Mouse (Mus musculus) hindbrain, embryonic 11.5 days (tissue): Measurements from ENCODE around the gene Fam213b. TPM values are rescaled to one million over a fixed set of nuclear protein-coding genes. Genes with fewer than 3 reads are reported as not detected.

Experiments used
- ATAC-seq: fragments of 200-750 bp; cut with Nextera tagmentation; 2 replicates; pipeline ENCODE4 v1.8.0; 2017; ENCODE audit warnings: mild to moderate bottlenecking, moderate TSS enrichment, moderate library complexity; ENCODE audit not compliant: low FRiP score
- DNase-seq: peaks from one replicate; pipeline ENCODE4 v3.0.0-alpha.2; 2015; ENCODE audit warnings: low spot score
- H3K27ac ChIP-seq: fragments of 300-500 bp; sonication (generic); 2 replicates; pipeline ENCODE4 v1.5.1; 2014; ENCODE audit warnings: mild to moderate bottlenecking, low read depth, low read length
- H3K27me3 ChIP-seq: fragments of 300-500 bp; sonication (generic); 2 replicates; pipeline ENCODE4 v1.6.1; 2014; ENCODE audit warnings: mild to moderate bottlenecking, low read length, moderate library complexity, mixed read lengths; ENCODE audit not compliant: control insufficient read depth, insufficient read depth
- H3K36me3 ChIP-seq: fragments of 300-500 bp; sonication (generic); 2 replicates; pipeline ENCODE4 v1.6.1; 2014; ENCODE audit warnings: mild to moderate bottlenecking, low read length, moderate library complexity, mixed read lengths; ENCODE audit not compliant: control insufficient read depth, insufficient read depth
- H3K4me1 ChIP-seq: fragments of 300-500 bp; sonication (generic); replicated peaks from 2 replicates; pipeline ENCODE4 v1.6.1; 2014; ENCODE audit warnings: low read length, mixed read lengths; ENCODE audit not compliant: control insufficient read depth, insufficient read depth
- H3K4me2 ChIP-seq: fragments of 300-500 bp; sonication (generic); replicated peaks from 2 replicates; pipeline ENCODE4 v1.6.1; 2014; ENCODE audit warnings: mild to moderate bottlenecking, low read depth, low read length
- H3K4me3 ChIP-seq: fragments of 300-500 bp; sonication (generic); 2 replicates; pipeline ENCODE4 v1.5.1; 2014; ENCODE audit warnings: low read depth, low read length
- H3K9ac ChIP-seq: fragments of 300-500 bp; sonication (generic); 2 replicates; pipeline ENCODE4 v1.6.1; 2014; ENCODE audit warnings: low read depth, low read length
- H3K9me3 ChIP-seq: fragments of 300-500 bp; sonication (generic); 2 replicates; pipeline ENCODE4 v1.6.1; 2016; ENCODE audit warnings: low read length; ENCODE audit not compliant: control insufficient read depth
- WGBS: fragments of 180-500 bp; shearing (Covaris S2); extraction: QIAGEN DNeasy Blood & Tissue Kit; methylation state at CpG from one replicate; pipeline ENCODE4 v1.1.7; 2014; 5-methylcytosine and 5-hydroxymethylcytosine counted together
- polyA plus RNA-seq: library from polyadenylated mRNA; unstranded; fragments of >200 nt; fragmentation: Nextera tagmentation; extraction: Ambion mirVana; gene quantifications from 2 replicates; pipeline ENCODE4 v1.2.1, GENCODE M21; 2014

Fam213b gene
- polyA plus RNA-seq, 1 experiment from 2014 or later = 41.4 TPM

GRCm38 (mm10) chr4:154927899-154928337 lies 29.0 kb upstream of the Fam213b start:
- no peak overlapping the region for H3K4me3 ChIP-seq
- ATAC-seq = no peak
- no peak overlapping the region for H3K4me2 ChIP-seq
- no peaks in the 10 kb centered on the region for H3K36me3 ChIP-seq
- no peak overlapping the region for H3K27ac ChIP-seq
- no peak for DNase-seq
- H3K9ac ChIP-seq = no peak overlapping the region
- WGBS = 75% methylated on average over 5 of the region's 5 CpGs
- no peaks in the 10 kb centered on the region for H3K4me1 ChIP-seq
- no peaks in the 10 kb centered on the region for H3K27me3 ChIP-seq
- H3K9me3 ChIP-seq = no peaks in the 10 kb centered on the region

- no peaks in the 10 kb centered on the region for H3K4me1 ChIP-seq
- ATAC-seq = no peak
- H3K36me3 ChIP-seq = no peaks in the 10 kb centered on the region
- no peak overlapping the region for H3K4me3 ChIP-seq
- no peak for DNase-seq
- peak overlapping the region; percentile 12; the same call in 1 of the 2 replicates for H3K9ac ChIP-seq
- no peak overlapping the region for H3K4me2 ChIP-seq
- H3K9me3 ChIP-seq = no peaks in the 10 kb centered on the region
- H3K27ac ChIP-seq = no peak overlapping the region
- H3K27me3 ChIP-seq = no peaks in the 10 kb centered on the region
- 64% methylated on average over 9 of the region's 9 CpGs for WGBS
These were observed 28.3 kb upstream of the Fam213b start for GRCm38 (mm10) chr4:154926969-154927898.

DNA sequence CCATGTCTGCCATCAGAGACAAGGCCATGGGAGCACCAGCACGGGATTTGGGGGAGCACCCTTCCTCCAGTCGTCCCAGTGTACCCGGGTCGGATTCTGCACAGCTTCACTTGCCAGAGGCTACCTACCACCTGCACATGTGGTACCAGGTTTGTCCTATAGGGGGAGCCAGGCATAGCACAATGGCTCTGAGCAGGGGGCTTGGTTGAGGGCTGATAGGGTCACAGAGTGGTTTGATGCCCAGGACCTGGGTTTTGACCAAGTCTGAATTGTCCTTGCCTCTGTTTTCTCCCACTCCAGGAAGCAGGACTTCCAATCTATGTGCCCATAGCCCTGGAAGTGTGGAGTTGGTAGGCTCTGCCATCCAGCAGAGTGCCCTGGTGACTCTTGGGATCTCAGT lies 26.5 kb upstream of the Fam213b start:
- Histone ChIP-seq H3K27me3 (no peaks in the 10 kb centered on the region), H3K27ac (no peak overlapping the region), H3K4me2 (no peak overlapping the region), H3K36me3 (no peaks in the 10 kb centered on the region), H3K4me1 (no peaks in the 10 kb centered on the region), H3K9me3 (no peaks in the 10 kb centered on the region), H3K9ac (no peak overlapping the region), H3K4me3 (no peak overlapping the region)
- DNase-seq (no peak), ATAC-seq (no peak)
- 51% methylated on average over 4 of the region's 4 CpGs for WGBS

GRCm38 (mm10) chr4:154922931-154923330 lies 24.0 kb upstream of the Fam213b start:
- 80% methylated on average over 5 of the region's 5 CpGs for WGBS

GRCm38 (mm10) chr4:154922291-154922690 lies 23.4 kb upstream of the Fam213b start:
- ATAC-seq (no peak), DNase-seq (no peak)
- H3K27ac ChIP-seq = no peak overlapping the region
- no peak overlapping the region for H3K4me2 ChIP-seq
- H3K9ac ChIP-seq = no peak overlapping the region
- H3K27me3 ChIP-seq = no peaks in the 10 kb centered on the region
- H3K4me1 ChIP-seq = no peaks in the 10 kb centered on the region
- no peak overlapping the region for H3K4me3 ChIP-seq
- H3K9me3 ChIP-seq = no peaks in the 10 kb centered on the region
- 82% methylated on average over 4 of the region's 4 CpGs for WGBS
- H3K36me3 ChIP-seq = no peaks in the 10 kb centered on the region

More at GRCm38 (mm10) chr4:154922931-154923330, 24.0 kb upstream of the Fam213b start:
- ATAC-seq = no peak
- no peaks in the 10 kb centered on the region for H3K36me3 ChIP-seq
- H3K4me1 ChIP-seq = no peaks in the 10 kb centered on the region
- no peak for DNase-seq
- no peak overlapping the region for H3K27ac ChIP-seq
- no peaks in the 10 kb centered on the region for H3K9me3 ChIP-seq
- no peaks in the 10 kb centered on the region for H3K27me3 ChIP-seq
- H3K4me2 ChIP-seq = no peak overlapping the region
- H3K4me3 ChIP-seq = no peak overlapping the region
- no peak overlapping the region for H3K9ac ChIP-seq

DNA sequence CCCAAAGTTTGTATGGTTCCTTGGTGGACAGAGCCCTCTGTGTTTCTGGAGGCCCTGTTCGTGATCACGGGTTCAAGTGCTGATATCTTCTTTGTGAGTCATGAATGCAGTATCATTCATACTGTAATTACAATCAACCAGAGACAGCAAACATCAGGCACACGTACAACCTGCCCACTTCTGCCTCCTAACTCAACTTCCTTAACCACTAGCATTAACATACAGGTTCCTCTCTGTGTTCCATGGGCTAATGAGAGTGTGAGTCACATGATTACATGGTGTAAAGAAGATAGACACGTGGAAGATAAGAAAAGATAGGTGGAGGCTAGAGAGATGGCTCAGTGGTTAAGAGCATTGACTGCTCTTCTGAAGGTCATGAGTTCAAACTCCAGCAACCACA lies 17.7 kb upstream of the Fam213b start:
- H3K4me3 ChIP-seq = no peak overlapping the region
- H3K9ac ChIP-seq = no peak overlapping the region
- no peak for DNase-seq
- no peaks in the 10 kb centered on the region for H3K36me3 ChIP-seq
- H3K27ac ChIP-seq = no peak overlapping the region
- H3K4me2 ChIP-seq = no peak overlapping the region
- WGBS = 86% methylated on average over 4 of the region's 4 CpGs
- no peaks in the 10 kb centered on the region for H3K4me1 ChIP-seq
- no peaks in the 10 kb centered on the region for H3K27me3 ChIP-seq
- ATAC-seq = no peak
- H3K9me3 ChIP-seq = no peaks in the 10 kb centered on the region

GRCm38 (mm10) chr4:154915286-154915685 lies 16.4 kb upstream of the Fam213b start:
- no peak overlapping the region for H3K4me2 ChIP-seq

GRCm38 (mm10) chr4:154914707-154915106 lies 15.8 kb upstream of the Fam213b start:
- Histone ChIP-seq H3K27ac (no peak overlapping the region), H3K4me1 (no peaks in the 10 kb centered on the region), H3K4me2 (no peak overlapping the region), H3K9ac (no peak overlapping the region), H3K9me3 (no peaks in the 10 kb centered on the region), H3K27me3 (no peaks in the 10 kb centered on the region), H3K4me3 (no peak overlapping the region), H3K36me3 (no peaks in the 10 kb centered on the region)
- 73% methylated on average over 3 of the region's 3 CpGs for WGBS
- ATAC-seq (no peak), DNase-seq (no peak)

More at GRCm38 (mm10) chr4:154915286-154915685, 16.4 kb upstream of the Fam213b start:
- Histone ChIP-seq H3K27ac (no peak overlapping the region), H3K27me3 (no peaks in the 10 kb centered on the region), H3K4me3 (no peak overlapping the region), H3K9ac (no peak overlapping the region), H3K36me3 (no peaks in the 10 kb centered on the region), H3K9me3 (no peaks in the 10 kb centered on the region), H3K4me1 (no peaks in the 10 kb centered on the region)
- 88% methylated on average over 10 of the region's 10 CpGs for WGBS
- ATAC-seq (no peak), DNase-seq (no peak)

- WGBS = 89% methylated on average over 4 of the region's 4 CpGs
- ATAC-seq (no peak), DNase-seq (no peak)
- H3K27ac ChIP-seq = no peak overlapping the region
- no peak overlapping the region for H3K4me3 ChIP-seq
- no peak overlapping the region for H3K9ac ChIP-seq
- H3K4me2 ChIP-seq = no peak overlapping the region
- no peaks in the 10 kb centered on the region for H3K9me3 ChIP-seq
- H3K4me1 ChIP-seq = no peaks in the 10 kb centered on the region
- no peaks in the 10 kb centered on the region for H3K36me3 ChIP-seq
- H3K27me3 ChIP-seq = no peaks in the 10 kb centered on the region
These were observed 15.3 kb upstream of the Fam213b start for GRCm38 (mm10) chr4:154914252-154914651.
